Mouse (Mus musculus) liver, embryonic 14.5 days (tissue): ENCODE results near the gene Ldb3. TPM values are rescaled to one million over a fixed set of nuclear protein-coding genes. Genes with fewer than 3 reads are reported as not detected.

ENCODE experiments used
- ATAC-seq: fragments of 200-750 bp; cut with Nextera tagmentation; 2 replicates; pipeline ENCODE4 v1.8.0; 2017; ENCODE audit warnings: moderate number of reproducible peaks, mild to moderate bottlenecking, moderate library complexity; ENCODE audit not compliant: insufficient read depth
- DNase-seq, 3 experiments: peaks; one replicate each; pipeline ENCODE4 v3.0.0-alpha.2; 2012 to 2013; ENCODE audit warnings: low read depth in 3 of 3, low spot score in 3 of 3
- H3K27ac ChIP-seq: fragments of 300-500 bp; sonication (generic); 2 replicates; pipeline ENCODE4 v1.5.1; 2014; ENCODE audit warnings: moderate library complexity, mild to moderate bottlenecking, control low read depth, inconsistent platforms
- H3K27me3 ChIP-seq: fragments of 300-500 bp; sonication (generic); 2 replicates; pipeline ENCODE4 v1.6.1; 2014; ENCODE audit warnings: mild to moderate bottlenecking, low read length, moderate library complexity; ENCODE audit not compliant: control insufficient read depth, insufficient read depth
- H3K36me3 ChIP-seq: fragments of 300-500 bp; sonication (generic); replicated peaks from 2 replicates; pipeline ENCODE4 v1.6.1; 2014; ENCODE audit warnings: low read depth; ENCODE audit not compliant: control insufficient read depth, insufficient read depth
- H3K4me1 ChIP-seq, 2 experiments: fragments of 200-500 bp in 1 of 2; fragments of 300-500 bp in 1 of 2; sonication (generic) in 1 of 2; replicated peaks; 2 replicates each; pipeline ENCODE4 v1.6.1; 2012 to 2014; ENCODE audit warnings: antibody characterized with exemption in 1 of 2, inconsistent platforms in 1 of 2, low read length in 1 of 2; ENCODE audit not compliant: control insufficient read depth in 2 of 2, insufficient read depth in 2 of 2
- H3K4me2 ChIP-seq: fragments of 300-500 bp; sonication (generic); 2 replicates; pipeline ENCODE4 v1.6.1; 2014; ENCODE audit warnings: low read depth, mild to moderate bottlenecking, control low read depth, moderate library complexity
- H3K4me3 ChIP-seq, 2 experiments: fragments of 200-500 bp in 1 of 2; fragments of 300-500 bp in 1 of 2; sonication (generic) in 1 of 2; 2 replicates each; pipeline ENCODE4 v1.5.1; 2012 to 2014; ENCODE audit warnings: low read depth in 2 of 2, low read length in 2 of 2, mild to moderate bottlenecking in 2 of 2, control low read depth in 1 of 2, inconsistent platforms in 1 of 2, moderate library complexity in 1 of 2; ENCODE audit not compliant: insufficient read depth in 1 of 2
- H3K9ac ChIP-seq: fragments of 300-500 bp; sonication (generic); replicated peaks from 2 replicates; pipeline ENCODE4 v1.6.1; 2014; ENCODE audit warnings: mild to moderate bottlenecking, control low read depth, moderate library complexity
- H3K9me3 ChIP-seq: fragments of 300-500 bp; sonication (generic); 2 replicates; pipeline ENCODE4 v1.6.1; 2016; ENCODE audit warnings: low read length, mixed read lengths; ENCODE audit not compliant: control insufficient read depth
- CTCF ChIP-seq: IDR thresholded peaks from 2 replicates; pipeline ENCODE4 v1.5.1; 2016; ENCODE audit warnings: antibody characterized with exemption, low read depth, control low read depth
- EP300 ChIP-seq: IDR thresholded peaks from 2 replicates; pipeline ENCODE4 v1.6.1; 2016; ENCODE audit warnings: antibody characterized with exemption, low read depth
- WGBS: fragments of 180-500 bp; shearing (Covaris S2); extraction: QIAGEN DNeasy Blood & Tissue Kit; methylation state at CpG from one replicate; pipeline ENCODE4 v1.1.7; 2014; ENCODE audit not compliant: insufficient replicate concordance; 5-methylcytosine and 5-hydroxymethylcytosine counted together
- polyA plus RNA-seq, 2 experiments: library from polyadenylated mRNA; depleted of rRNA in 1 of 2; stranded (reverse) in 1 of 2; unstranded in 1 of 2; fragments of >200 nt; fragmentation: Nextera tagmentation in 1 of 2; extraction: Ambion mirVana in 1 of 2; gene quantifications; 2 replicates each; pipeline versions ENCODE4 v1.2.1 to v1.2.3; 2012 to 2014

The Ldb3 gene
- polyA plus RNA-seq, 2 experiments, result 0.05 to 0.07 TPM

DNA sequence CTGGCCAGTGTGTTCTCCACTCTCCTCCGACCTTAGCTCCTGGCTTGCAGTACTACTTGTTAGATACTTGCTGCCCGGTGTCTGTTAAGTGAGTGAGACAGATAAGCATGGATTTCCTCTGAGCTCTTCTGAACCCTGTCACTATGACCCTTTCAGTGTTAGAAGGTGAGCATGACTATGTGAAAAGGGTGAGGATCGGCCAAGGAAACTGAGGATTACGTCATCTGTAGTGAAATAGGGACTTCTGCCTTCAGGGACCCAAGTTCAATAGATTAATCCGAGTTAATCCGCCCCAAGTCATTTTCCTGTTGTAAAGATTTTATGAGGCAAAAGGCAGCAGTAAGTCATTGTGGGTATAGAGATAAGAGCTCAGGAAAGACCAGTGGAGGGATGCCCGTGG, 83.2 kb downstream of the Ldb3 start:
- Histone ChIP-seq H3K4me1 (peaks cover 0 to 12% of the 10 kb centered on the region in 2 experiments; a peak in 2 of 4 replicates), H3K27ac (no peak overlapping the region), H3K36me3 (no peaks in the 10 kb centered on the region), H3K4me2 (no peak overlapping the region), H3K9ac (no peak overlapping the region), H3K9me3 (no peaks in the 10 kb centered on the region), H3K27me3 (peaks cover 50% of the 10 kb centered on the region), H3K4me3 (no peak overlapping the region)
- WGBS, result 16% methylated on average over 7 of the region's 7 CpGs
- no peak for ATAC-seq
- DNase-seq, result no peak
- TF ChIP-seq CTCF (no peak), EP300 (no peak)

DNA sequence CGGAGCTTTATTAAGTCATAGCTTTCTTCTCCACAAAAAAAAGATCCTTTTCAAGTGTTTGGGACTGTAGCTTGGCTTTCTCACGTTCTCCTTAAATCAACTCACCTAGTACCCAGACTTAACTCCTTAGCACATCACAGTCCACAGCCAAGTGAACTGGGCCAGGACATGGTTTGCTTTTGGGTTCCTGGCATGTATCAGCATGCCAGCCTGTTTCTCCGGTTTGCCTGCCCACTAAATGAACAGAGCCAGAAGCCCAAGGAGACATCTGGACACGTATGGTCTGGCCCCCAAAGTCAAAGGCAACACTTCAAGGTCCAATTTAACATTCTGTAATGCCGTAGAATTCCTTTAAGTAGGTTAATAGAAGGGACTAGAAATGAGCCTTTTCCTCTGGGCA, 84.1 kb downstream of the Ldb3 start:
- Histone ChIP-seq H3K36me3 (no peaks in the 10 kb centered on the region), H3K4me1 (peaks cover 0 to 14% of the 10 kb centered on the region in 2 experiments; a peak in 2 of 4 replicates), H3K27me3 (peaks cover 57% of the 10 kb centered on the region), H3K9me3 (no peaks in the 10 kb centered on the region), H3K4me2 (no peak overlapping the region), H3K27ac (no peak overlapping the region), H3K4me3 (no peak overlapping the region), H3K9ac (no peak overlapping the region)
- no peak for TF ChIP-seq CTCF
- no peak for TF ChIP-seq EP300
- WGBS, result 75% methylated on average over 5 of the region's 5 CpGs
- ATAC-seq (no peak), DNase-seq (no peak)

DNA sequence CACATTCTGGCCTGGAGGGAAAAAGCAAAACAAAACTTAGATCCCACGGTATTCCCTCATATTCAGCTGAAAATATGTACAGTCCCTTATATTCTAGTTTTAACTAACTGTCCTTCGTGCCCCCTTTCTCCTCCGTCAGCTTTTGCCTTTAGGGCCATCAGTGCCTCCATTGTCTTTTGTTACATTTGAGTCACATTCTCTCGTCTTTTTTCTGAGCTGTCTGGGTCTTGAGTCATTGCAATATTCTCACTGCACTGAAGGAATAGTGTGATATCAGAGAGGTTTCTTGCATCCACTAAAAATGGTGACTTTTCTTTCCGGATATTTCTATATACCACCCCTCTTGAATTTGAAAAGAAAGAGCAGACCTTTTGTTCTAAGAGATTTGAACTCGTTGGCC, 84.7 kb downstream of the Ldb3 start:
- no peak overlapping the region for H3K4me2 ChIP-seq
- no peak overlapping the region for H3K9ac ChIP-seq
- peaks cover 57% of the 10 kb centered on the region for H3K27me3 ChIP-seq
- no peak overlapping the region for H3K4me3 ChIP-seq
- no peak for TF ChIP-seq EP300
- no peak for TF ChIP-seq CTCF
- 52% methylated on average over 6 of the region's 6 CpGs for WGBS
- DNase-seq, result no peak
- H3K4me1 ChIP-seq, result peaks cover 0 to 12% of the 10 kb centered on the region in 2 experiments; a peak in 2 of 4 replicates
- no peaks in the 10 kb centered on the region for H3K36me3 ChIP-seq
- ATAC-seq, result no peak
- H3K9me3 ChIP-seq, result no peaks in the 10 kb centered on the region
- no peak overlapping the region for H3K27ac ChIP-seq

DNA sequence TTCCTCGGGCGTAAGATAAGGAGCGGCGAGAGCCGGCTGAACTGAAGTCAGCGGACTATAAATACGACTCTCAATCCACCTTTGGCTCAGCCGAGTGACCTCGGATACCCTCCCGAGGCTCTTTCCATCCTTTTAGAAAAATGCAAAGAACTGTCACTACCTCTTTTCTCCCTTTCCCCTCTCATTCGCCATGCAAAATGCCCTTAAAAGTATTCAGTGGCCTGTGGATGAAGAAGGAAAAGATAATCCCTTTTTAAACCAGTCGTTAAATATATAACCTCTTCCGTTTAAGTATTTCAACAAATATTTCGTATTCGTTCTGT, 85.2 kb downstream of the Ldb3 start, which contains the start of gene Bmpr1a:
Bmpr1a (minus strand) TSS at position 17 of the 323 bp plus-strand sequence.
- 11% methylated on average over 15 of the region's 15 CpGs for WGBS
- H3K4me3 ChIP-seq, result peak within 1 kb of the TSS; percentile 61 to 65
- TF ChIP-seq EP300, result no peak
- TF ChIP-seq CTCF, result no peak

GRCm38 (mm10) chr14:34502475-34503324, 85.8 kb downstream of the Ldb3 start:
- DNase-seq (peak; percentile 13 to 31 (median 28)), ATAC-seq (peak; percentile 85)
- Histone ChIP-seq H3K36me3 (no peaks in the 10 kb centered on the region), H3K27me3 (peaks cover 57% of the 10 kb centered on the region), H3K9me3 (no peaks in the 10 kb centered on the region), H3K4me1 (peaks cover 0 to 2% of the 10 kb centered on the region in 2 experiments; a peak in 1 of 4 replicates), H3K9ac (peak overlapping the region; percentile 69), H3K27ac (no peak overlapping the region), H3K4me3 (peak overlapping the region; percentile 61 to 65), H3K4me2 (peak overlapping the region; percentile 89)
- TF ChIP-seq CTCF, result no peak
- no peak for TF ChIP-seq EP300
- WGBS, result under 1% methylated on average over 86 of the region's 115 CpGs

More for the DNA sequence above, 85.2 kb downstream of the Ldb3 start, which contains the start of gene Bmpr1a:
- Histone ChIP-seq H3K4me2 (peak within 1 kb of the TSS; percentile 89), H3K36me3 (no peaks in the 10 kb centered on the region), H3K4me1 (peaks cover 0 to 7% of the 10 kb centered on the region in 2 experiments; a peak in 2 of 4 replicates), H3K27me3 (peaks cover 57% of the 10 kb centered on the region), H3K9me3 (no peaks in the 10 kb centered on the region), H3K27ac (no peak within 1 kb of the TSS), H3K9ac (peak within 1 kb of the TSS; percentile 69)
- DNase-seq (no peak), ATAC-seq (no peak; the same call in 1 of the 2 replicates)
